Comparison of ENCODE assay signal across 9 mouse cellular contexts in the genomic region with DNA sequence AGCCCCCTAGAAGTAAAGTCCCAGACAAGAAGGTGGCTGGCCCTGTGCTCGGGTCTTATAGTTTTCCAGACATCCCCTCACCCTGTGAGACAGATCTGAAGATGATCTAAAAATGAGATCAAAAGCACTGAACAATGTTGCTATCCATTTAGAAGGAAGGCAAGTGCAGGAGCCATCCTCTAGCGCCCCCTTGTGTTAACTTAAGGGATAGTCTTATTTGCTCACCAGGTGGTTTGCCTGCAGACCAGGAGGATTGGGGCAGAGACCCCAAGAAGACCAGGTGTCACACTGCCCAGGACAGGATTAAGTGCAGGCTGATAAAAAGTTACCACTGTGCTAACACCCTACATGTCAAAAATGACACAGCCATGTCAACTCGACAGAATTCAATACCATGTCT. TPM values are rescaled to one million over a fixed set of nuclear protein-coding genes. Genes with fewer than 3 reads are reported as not detected.
DNase-seq lines count a peak whose midpoint lies in the region; ATAC-seq and TF ChIP-seq lines count a peak whose summit lies in the region.
"Had no signal": no experiment of that assay in that cellular context is flagged by ENCODE, and none has a peak within 500 bp of the region (broad histone marks: within the 10 kb centered on the region; RNA-seq: fewer than 3 reads in every experiment).

No protein-coding gene starts in this region.

- no peak overlapping the region for H3K4me3 ChIP-seq in hindbrain, embryonic 11.5 days (ENCODE audit: low read depth, low read length)
- no peak overlapping the region for H3K4me3 ChIP-seq in hindbrain, embryonic 16.5 days (ENCODE audit: low read length)
- no peak overlapping the region for H3K4me3 ChIP-seq in stomach, postnatal 0 days (ENCODE audit: low read depth, low read length)
- H3K4me3 ChIP-seq: liver, embryonic 15.5 days had no signal

- no peak for ATAC-seq in hindbrain, embryonic 11.5 days (ENCODE audit: low FRiP score)
- no peak for ATAC-seq in hindbrain, embryonic 16.5 days
- 0 out of 2 replicates have a peak, but pooled peaks have one; percentile 12 for ATAC-seq in stomach, postnatal 0 days (ENCODE audit: low FRiP score, low TSS enrichment)

- no peaks in the 10 kb centered on the region for H3K4me1 ChIP-seq in hindbrain, embryonic 11.5 days (replicated peaks; ENCODE audit: control insufficient read depth, insufficient read depth, low read length)
- H3K4me1 ChIP-seq in hindbrain, embryonic 16.5 days (ENCODE audit: control insufficient read depth, insufficient read depth, low read depth, low read length), result no peaks in the 10 kb centered on the region
- H3K4me1 ChIP-seq in stomach, postnatal 0 days (replicated peaks; ENCODE audit: control insufficient read depth, insufficient read depth), result no peaks in the 10 kb centered on the region
- H3K4me1 ChIP-seq: liver, embryonic 15.5 days had no signal

- H3K4me2 ChIP-seq in hindbrain, embryonic 11.5 days (replicated peaks; ENCODE audit: low read depth, low read length), result no peak overlapping the region
- no peak overlapping the region for H3K4me2 ChIP-seq in hindbrain, embryonic 16.5 days (ENCODE audit: low read length)
- no peak overlapping the region for H3K4me2 ChIP-seq in stomach, postnatal 0 days (replicated peaks; ENCODE audit: low read depth)
- H3K4me2 ChIP-seq: liver, embryonic 15.5 days had no signal

- no peak for TF ChIP-seq EP300 in stomach, postnatal 0 days (optimal IDR thresholded peaks at IDR 0.05)

- TF ChIP-seq CTCF in stomach, postnatal 0 days (IDR thresholded peaks at IDR 0.05; ENCODE audit: low read depth), result peak; percentile 84

- 29% methylated on average over 3 of the region's 3 CpGs for WGBS in hindbrain, embryonic 11.5 days
- 26% methylated on average over 3 of the region's 3 CpGs for WGBS in hindbrain, embryonic 16.5 days
- WGBS in stomach, postnatal 0 days, result 27% methylated on average over 3 of the region's 3 CpGs

- no peaks in the 10 kb centered on the region for H3K27me3 ChIP-seq in hindbrain, embryonic 11.5 days (ENCODE audit: control insufficient read depth, insufficient read depth, low read length)
- no peaks in the 10 kb centered on the region for H3K27me3 ChIP-seq in hindbrain, embryonic 16.5 days (replicated peaks; ENCODE audit: control insufficient read depth, insufficient read depth, low read length)
- H3K27me3 ChIP-seq in stomach, postnatal 0 days (ENCODE audit: control insufficient read depth, insufficient read depth, low read length), result no peaks in the 10 kb centered on the region
- H3K27me3 ChIP-seq: liver, embryonic 15.5 days had no signal

- H3K36me3 ChIP-seq in hindbrain, embryonic 11.5 days (ENCODE audit: control insufficient read depth, insufficient read depth, low read length), result no peaks in the 10 kb centered on the region
- H3K36me3 ChIP-seq in hindbrain, embryonic 16.5 days (ENCODE audit: control insufficient read depth, insufficient read depth, low read length), result no peaks in the 10 kb centered on the region
- H3K36me3 ChIP-seq in stomach, postnatal 0 days (ENCODE audit: control insufficient read depth, insufficient read depth, low read length), result no peaks in the 10 kb centered on the region
- H3K36me3 ChIP-seq: liver, embryonic 15.5 days had no signal

- no peak overlapping the region for H3K9ac ChIP-seq in hindbrain, embryonic 11.5 days (ENCODE audit: low read depth, low read length)
- no peak overlapping the region for H3K9ac ChIP-seq in hindbrain, embryonic 16.5 days (ENCODE audit: low read depth, low read length)
- no peak overlapping the region for H3K9ac ChIP-seq in stomach, postnatal 0 days (ENCODE audit: low read length)
- H3K9ac ChIP-seq: liver, embryonic 15.5 days had no signal

- H3K9me3 ChIP-seq in hindbrain, embryonic 11.5 days (ENCODE audit: control insufficient read depth, low read length), result no peaks in the 10 kb centered on the region
- H3K9me3 ChIP-seq in hindbrain, embryonic 16.5 days (ENCODE audit: control insufficient read depth, low read length), result no peaks in the 10 kb centered on the region; the same call in 1 of the 2 replicates
- H3K9me3 ChIP-seq in stomach, postnatal 0 days (ENCODE audit: control insufficient read depth, low read length), result no peaks in the 10 kb centered on the region
- H3K9me3 ChIP-seq: liver, embryonic 15.5 days had no signal

- no peak overlapping the region for H3K27ac ChIP-seq in hindbrain, embryonic 11.5 days (ENCODE audit: low read depth, low read length)
- H3K27ac ChIP-seq in hindbrain, embryonic 16.5 days (ENCODE audit: low read depth, low read length), result no peak overlapping the region
- no peak overlapping the region for H3K27ac ChIP-seq in stomach, postnatal 0 days (replicated peaks)
- H3K27ac ChIP-seq: liver, embryonic 15.5 days had no signal

- peak; percentile 60 for DNase-seq in hindbrain, embryonic 11.5 days (ENCODE audit: low spot score)
- peak; percentile 13 for DNase-seq in urinary bladder, postnatal 14 days (ENCODE audit: low spot score)
- no peak for DNase-seq in urinary bladder, postnatal 4 days (ENCODE audit: low spot score in 2 of 2)
- DNase-seq in cerebellum, adult 8-10 months, result peak; percentile 63
- peak; percentile 25 to 41 for DNase-seq in kidney, postnatal 4 days
- DNase-seq in stomach, postnatal 0 days (ENCODE audit: low spot score), result peak; percentile 21
- no peak for DNase-seq in testis, postnatal 10 days (ENCODE audit: low spot score)

RNA-seq across cellular contexts. Expression of gene Osbp2, which starts 58.3 kb away (rescaled TPM):
- polyA plus RNA-seq in hindbrain, embryonic 11.5 days (2014; fragmentation: Nextera tagmentation; extraction: Ambion mirVana), result 1.5 and 1.8 TPM in 2 replicates
- polyA plus RNA-seq in hindbrain, embryonic 16.5 days (2015; fragmentation: Nextera tagmentation; extraction: Ambion mirVana), result 34.8 and 36.2 TPM in 2 replicates
- polyA plus RNA-seq in stomach, postnatal 0 days (2015; fragmentation: Nextera tagmentation; extraction: Ambion mirVana), result 0.42 and 0.69 TPM in 2 replicates

Comparison
In these comparisons a context has a peak if more than half of its experiments do, and no peak if none do; other contexts are left out.
1. DNase-seq: peak in hindbrain, embryonic 11.5 days (single experiment), urinary bladder, postnatal 14 days (single experiment), cerebellum, adult 8-10 months (single experiment), kidney, postnatal 4 days (2 of 2) and stomach, postnatal 0 days (single experiment); none in urinary bladder, postnatal 4 days (0 of 2) and testis, postnatal 10 days (single experiment).
2. RNA of gene Osbp2, which starts 58.3 kb away (polyA plus RNA-seq): 34.8 to 36.2 TPM in hindbrain, embryonic 16.5 days; 1.5 to 1.8 TPM in hindbrain, embryonic 11.5 days and 0.42 to 0.69 TPM in stomach, postnatal 0 days; every median in the first group is over 10 times any median in the second.